Mouse (Mus musculus): ENCODE data around the gene Dusp28.

DNA sequence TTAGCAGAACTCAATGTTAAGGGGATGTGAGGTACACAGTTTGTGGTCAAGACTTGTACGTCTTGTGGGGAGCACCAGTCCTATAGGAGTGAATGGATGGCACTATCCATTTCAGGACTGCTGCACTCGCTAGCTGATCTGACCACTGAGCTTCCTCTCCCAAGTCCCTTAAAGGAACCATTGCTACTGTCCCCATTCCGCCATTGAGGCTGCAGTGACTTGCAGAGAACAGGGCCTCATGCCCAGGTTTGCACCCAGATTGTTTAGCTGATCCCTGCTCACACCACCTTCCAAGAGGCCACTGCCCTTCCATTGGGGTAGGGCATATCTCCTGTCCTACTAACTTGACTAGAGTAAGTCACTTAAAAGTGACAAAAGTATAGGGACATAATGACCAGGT lies 1.9 kb downstream of the Dusp28 start:
- no peak for TF ChIP-seq CTCF (IDR thresholded peaks at IDR 0.05; ENCODE audit: borderline replicate concordance, control insufficient read depth, extremely low read depth, insufficient read depth, low read length, poor library complexity)
- TF ChIP-seq POLR2A (IDR thresholded peaks at IDR 0.05; ENCODE audit: control insufficient read depth, extremely low read depth, insufficient read depth, low read length, poor library complexity): no peak

All from thymus, adult 2 months (tissue).